Mouse (Mus musculus) heart, embryonic 16.5 days (tissue): Measurements from ENCODE around the gene Efnb2. TPM values are rescaled to one million over a fixed set of nuclear protein-coding genes. Genes with fewer than 3 reads are reported as not detected.

Experiments
- ATAC-seq: fragments of 200-750 bp; cut with Nextera tagmentation; replicated peaks from 2 replicates; pipeline ENCODE4 v1.8.0; 2017; ENCODE audit warnings: moderate number of reproducible peaks; ENCODE audit not compliant: insufficient read depth, low FRiP score; ENCODE audit errors: extremely low read depth
- H3K27ac ChIP-seq: fragments of 300-500 bp; sonication (generic); 2 replicates; pipeline ENCODE4 v1.5.1; 2014; ENCODE audit warnings: mild to moderate bottlenecking, low read length, control low read depth, moderate library complexity
- H3K27me3 ChIP-seq: fragments of 300-500 bp; sonication (generic); 2 replicates; pipeline ENCODE4 v1.6.1; 2014; ENCODE audit warnings: low read length, mixed read lengths; ENCODE audit not compliant: control insufficient read depth, insufficient read depth
- H3K36me3 ChIP-seq: fragments of 300-500 bp; sonication (generic); 2 replicates; pipeline ENCODE4 v1.6.1; 2014; ENCODE audit not compliant: control insufficient read depth, insufficient read depth
- H3K4me1 ChIP-seq: fragments of 300-500 bp; sonication (generic); 2 replicates; pipeline ENCODE4 v1.6.1; 2014; ENCODE audit warnings: low read length, mixed read lengths; ENCODE audit not compliant: control insufficient read depth, insufficient read depth
- H3K4me2 ChIP-seq: fragments of 300-500 bp; sonication (generic); 2 replicates; pipeline ENCODE4 v1.6.1; 2014; ENCODE audit warnings: low read depth, mild to moderate bottlenecking, control low read depth, low read length
- H3K4me3 ChIP-seq: fragments of 300-500 bp; sonication (generic); 2 replicates; pipeline ENCODE4 v1.5.1; 2014; ENCODE audit warnings: mild to moderate bottlenecking, control low read depth, low read length
- H3K9ac ChIP-seq: fragments of 300-500 bp; sonication (generic); 2 replicates; pipeline ENCODE4 v1.6.1; 2014; ENCODE audit warnings: low read length, control low read depth
- H3K9me3 ChIP-seq: fragments of 300-500 bp; sonication (generic); replicated peaks from 2 replicates; pipeline ENCODE4 v1.6.1; 2016; ENCODE audit warnings: low read length; ENCODE audit not compliant: control insufficient read depth
- WGBS: fragments of 180-500 bp; shearing (Covaris S2); extraction: QIAGEN DNeasy Blood & Tissue Kit; methylation state at CpG from one replicate; pipeline ENCODE4 v1.1.7; 2014; 5-methylcytosine and 5-hydroxymethylcytosine counted together
- polyA plus RNA-seq: library from polyadenylated mRNA; unstranded; fragments of >200 nt; fragmentation: Nextera tagmentation; extraction: Ambion mirVana; gene quantifications from 2 replicates; pipeline ENCODE4 v1.2.1, GENCODE M21; 2015

Efnb2 gene
- polyA plus RNA-seq, 1 experiment from 2014 or later = 8.4 TPM

DNA sequence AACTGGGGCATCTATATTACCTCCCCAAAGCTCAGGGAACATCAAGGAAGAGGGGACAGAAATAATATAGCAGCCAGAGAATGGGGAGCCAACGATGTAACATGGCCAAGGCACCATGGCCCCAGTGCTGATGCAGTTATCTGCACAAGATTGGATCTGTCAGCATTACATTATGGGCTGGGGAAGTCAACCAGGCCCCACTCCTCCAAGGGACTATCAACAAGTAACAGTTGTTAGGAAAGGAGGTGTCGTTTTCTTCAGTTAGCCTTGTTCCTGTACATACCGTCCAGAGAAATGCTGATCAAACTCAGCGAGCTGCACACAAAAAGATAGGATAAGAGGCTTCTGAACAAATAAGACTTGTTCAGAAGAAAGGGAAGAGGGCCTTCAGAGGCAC is 77.1 kb downstream of the Efnb2 start:
- H3K4me3 ChIP-seq = no peak overlapping the region
- H3K27ac ChIP-seq = no peak overlapping the region
- no peak overlapping the region for H3K4me2 ChIP-seq
- H3K9me3 ChIP-seq = no peaks in the 10 kb centered on the region
- H3K4me1 ChIP-seq = no peaks in the 10 kb centered on the region
- H3K36me3 ChIP-seq = no peaks in the 10 kb centered on the region
- WGBS = 34% methylated on average over 4 of the region's 4 CpGs
- H3K9ac ChIP-seq = no peak overlapping the region
- no peak for ATAC-seq
- no peaks in the 10 kb centered on the region for H3K27me3 ChIP-seq

DNA sequence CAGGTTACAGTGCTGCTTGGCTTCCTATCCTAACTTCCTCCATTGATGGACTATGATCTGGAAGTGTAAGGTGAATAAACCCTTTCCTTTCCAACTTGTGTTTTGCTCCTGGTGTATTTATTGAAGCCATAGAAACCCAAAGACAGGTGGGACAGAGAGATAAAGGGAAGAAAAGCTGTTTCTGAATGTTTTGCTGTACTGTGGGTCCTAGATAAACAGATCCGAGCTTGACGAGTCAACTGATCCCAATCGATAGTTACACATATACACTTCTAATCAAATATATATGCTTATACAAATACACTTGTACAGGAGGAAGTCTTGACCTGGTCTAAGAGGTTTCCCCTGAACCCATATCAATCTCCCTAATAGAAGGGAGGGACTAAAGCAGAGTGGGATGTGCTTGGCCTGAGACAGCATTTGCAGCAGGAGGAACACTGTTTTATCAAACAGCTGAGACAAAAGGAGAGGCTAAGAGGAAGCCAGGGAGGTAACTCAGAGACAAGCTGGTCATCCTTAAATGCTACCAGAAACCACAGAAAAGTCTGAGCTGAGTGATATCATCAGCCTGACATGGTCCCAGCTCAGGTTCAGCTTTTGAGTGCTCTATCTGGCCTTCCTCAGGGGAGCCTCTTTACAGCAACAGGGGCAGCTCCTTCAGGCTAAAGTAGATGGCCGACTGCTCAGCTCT is 77.6 kb downstream of the Efnb2 start:
- Histone ChIP-seq H3K36me3 (no peaks in the 10 kb centered on the region), H3K9ac (no peak overlapping the region), H3K27me3 (no peaks in the 10 kb centered on the region), H3K4me1 (no peaks in the 10 kb centered on the region), H3K27ac (no peak overlapping the region), H3K9me3 (no peaks in the 10 kb centered on the region), H3K4me3 (no peak overlapping the region), H3K4me2 (no peak overlapping the region)
- no peak for ATAC-seq
- 73% methylated on average over 4 of the region's 4 CpGs for WGBS

DNA sequence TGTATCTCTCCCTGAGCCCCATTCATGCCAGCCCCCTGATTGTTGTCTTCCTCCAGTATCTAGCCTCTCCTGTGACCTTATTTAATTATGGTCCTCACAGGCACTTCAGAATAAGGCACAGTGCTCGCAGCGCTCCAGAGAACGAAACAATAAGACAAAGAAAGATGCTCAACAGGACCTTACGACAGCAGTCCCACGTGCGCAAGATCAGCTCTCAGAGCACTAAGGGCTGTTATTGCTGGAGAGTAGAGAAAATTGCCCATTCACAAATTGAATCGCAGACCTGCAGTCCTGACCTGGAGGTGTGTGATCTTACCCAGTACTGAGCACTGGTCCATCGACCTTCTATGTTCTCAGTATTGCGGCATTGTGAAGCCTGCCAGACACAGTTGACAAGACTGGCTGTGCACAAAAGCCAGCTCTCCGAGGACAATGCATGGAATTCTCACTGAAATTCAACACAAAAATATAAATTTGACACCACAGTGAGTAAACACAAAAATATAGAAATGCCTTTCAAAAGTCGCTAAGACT is 83.2 kb downstream of the Efnb2 start:
- no peak overlapping the region for H3K27ac ChIP-seq
- H3K9ac ChIP-seq = no peak overlapping the region
- 77% methylated on average over 11 of the region's 11 CpGs for WGBS
- H3K27me3 ChIP-seq = no peaks in the 10 kb centered on the region
- ATAC-seq = no peak
- H3K4me3 ChIP-seq = no peak overlapping the region
- no peaks in the 10 kb centered on the region for H3K36me3 ChIP-seq
- no peak overlapping the region for H3K4me2 ChIP-seq
- H3K4me1 ChIP-seq = peaks cover 3% of the 10 kb centered on the region; the same call in 1 of the 2 replicates
- H3K9me3 ChIP-seq = no peaks in the 10 kb centered on the region

DNA sequence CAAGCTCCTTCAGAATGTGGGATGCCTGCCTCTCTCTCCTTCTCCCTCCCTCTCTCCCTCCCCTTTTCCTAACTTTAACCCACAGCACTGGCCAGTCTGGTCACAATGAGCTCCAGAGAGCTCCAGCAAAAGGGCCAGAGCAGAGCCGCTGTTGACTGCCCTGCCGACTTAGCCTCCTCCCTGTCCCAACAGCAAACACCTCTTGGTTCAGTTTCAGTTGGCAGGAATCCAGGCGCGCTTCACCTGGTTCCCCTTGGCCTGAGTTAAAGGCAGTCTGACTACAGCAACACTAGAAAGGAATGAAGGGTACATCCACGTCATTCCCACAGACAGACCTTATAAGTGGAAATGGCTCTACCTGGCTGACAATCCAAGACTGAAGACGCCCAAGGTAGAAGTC is 84.2 kb downstream of the Efnb2 start:
- ATAC-seq = no peak
- WGBS = 79% methylated on average over 6 of the region's 6 CpGs

DNA sequence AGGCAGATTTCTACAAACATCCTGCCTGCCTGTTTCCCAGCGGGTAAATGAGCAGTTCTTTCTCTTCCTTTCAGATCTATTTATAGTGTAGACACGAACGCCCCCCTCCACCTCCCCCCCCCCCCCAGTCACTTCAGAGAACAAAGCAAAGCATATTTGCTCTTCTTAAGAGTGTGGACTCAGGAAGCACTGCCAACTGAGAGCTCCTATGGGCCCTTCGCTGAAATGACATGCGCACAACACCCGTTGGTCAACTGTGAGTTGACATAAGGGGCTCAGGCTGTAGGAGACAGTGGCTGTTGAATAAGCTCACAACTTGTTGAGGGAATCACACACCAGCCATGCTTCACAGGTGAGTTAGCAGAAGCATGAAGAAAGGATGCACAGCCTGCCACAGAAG is 84.8 kb downstream of the Efnb2 start:
- H3K4me2 ChIP-seq = no peak overlapping the region
- WGBS = 34% methylated on average over 6 of the region's 6 CpGs
- no peak overlapping the region for H3K4me3 ChIP-seq
- H3K27ac ChIP-seq = no peak overlapping the region
- no peaks in the 10 kb centered on the region for H3K36me3 ChIP-seq
- H3K27me3 ChIP-seq = no peaks in the 10 kb centered on the region
- ATAC-seq = no peak
- no peaks in the 10 kb centered on the region for H3K9me3 ChIP-seq
- H3K9ac ChIP-seq = no peak overlapping the region
- H3K4me1 ChIP-seq = peaks cover 3% of the 10 kb centered on the region; the same call in 1 of the 2 replicates

More for the DNA sequence above, 84.2 kb downstream of the Efnb2 start:
- Histone ChIP-seq H3K27me3 (no peaks in the 10 kb centered on the region), H3K4me2 (no peak overlapping the region), H3K4me1 (peaks cover 3% of the 10 kb centered on the region; the same call in 1 of the 2 replicates), H3K9ac (no peak overlapping the region), H3K9me3 (no peaks in the 10 kb centered on the region), H3K36me3 (no peaks in the 10 kb centered on the region), H3K4me3 (no peak overlapping the region), H3K27ac (no peak overlapping the region)

DNA sequence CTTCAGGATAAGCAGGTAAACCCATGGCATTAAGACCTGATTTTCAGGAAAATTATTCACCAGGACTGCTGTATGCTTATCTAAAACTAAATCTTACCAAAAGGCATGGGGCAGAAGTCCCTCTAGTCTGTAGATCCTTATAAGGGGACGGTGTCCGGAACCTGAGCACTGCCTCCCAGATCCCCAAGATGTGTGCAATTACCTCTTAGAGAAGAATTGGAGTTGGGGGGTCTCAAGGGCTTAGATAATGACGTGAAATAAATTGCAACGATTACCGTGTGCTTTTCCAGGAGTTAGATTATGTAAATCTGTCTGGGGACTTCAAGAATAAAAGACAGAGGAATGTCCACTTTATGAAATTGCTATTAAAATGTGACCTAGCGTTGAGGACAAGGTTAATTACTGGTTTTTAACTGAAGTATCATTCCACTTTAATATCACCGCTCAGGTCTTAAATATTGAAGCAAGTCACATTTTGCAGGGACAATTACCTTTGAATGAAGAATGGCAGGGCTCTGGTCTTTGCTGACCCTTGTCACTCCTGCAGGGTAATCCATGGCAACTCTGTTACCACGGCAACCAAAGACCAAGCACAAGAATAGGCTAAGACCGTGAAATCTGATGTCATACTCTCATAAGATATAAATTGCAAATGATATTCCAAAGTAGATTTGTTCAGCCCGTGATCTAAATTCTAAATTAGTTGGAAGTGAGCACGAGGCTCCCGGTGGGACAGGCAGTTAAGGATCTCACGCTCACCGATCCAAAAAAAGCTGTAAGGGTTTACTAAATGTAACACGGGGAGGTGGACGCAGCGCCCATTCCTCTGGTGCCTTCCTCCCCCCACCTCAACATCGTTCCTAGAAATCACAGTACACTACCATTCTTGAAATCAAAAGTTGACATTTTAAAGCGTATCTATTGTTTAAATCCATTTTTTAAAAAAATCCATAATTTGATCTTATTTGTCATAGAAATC is 86.2 kb downstream of the Efnb2 start:
- Histone ChIP-seq H3K9me3 (no peaks in the 10 kb centered on the region; the same call in 1 of the 2 replicates), H3K36me3 (no peaks in the 10 kb centered on the region), H3K27me3 (no peaks in the 10 kb centered on the region), H3K4me3 (no peak overlapping the region), H3K27ac (no peak overlapping the region), H3K4me1 (peaks cover 3% of the 10 kb centered on the region; the same call in 1 of the 2 replicates), H3K4me2 (no peak overlapping the region), H3K9ac (no peak overlapping the region)
- no peak for ATAC-seq
- 86% methylated on average over 19 of the region's 19 CpGs for WGBS

DNA sequence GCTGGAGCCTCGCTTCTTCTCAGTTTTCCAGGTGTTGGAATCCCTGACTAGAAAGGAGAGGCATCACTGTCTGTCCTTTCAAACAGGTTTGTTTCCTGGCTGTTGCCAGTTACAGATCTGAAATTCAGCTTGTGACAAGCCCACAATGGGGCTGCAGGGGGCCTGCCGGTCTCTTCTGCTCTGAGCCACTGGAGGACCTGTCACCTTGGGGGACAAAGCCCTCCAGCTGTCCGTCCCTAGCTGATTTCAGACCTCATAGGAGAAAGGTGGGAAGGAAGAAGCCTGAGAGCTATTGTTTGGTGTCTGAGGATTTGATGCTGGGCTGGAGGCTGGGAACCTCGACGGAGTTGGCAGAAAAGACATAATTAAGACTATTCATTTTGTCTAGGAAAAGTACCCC is 88.8 kb downstream of the Efnb2 start:
- no peaks in the 10 kb centered on the region for H3K27me3 ChIP-seq
- no peak overlapping the region for H3K27ac ChIP-seq
- no peak overlapping the region for H3K4me3 ChIP-seq
- H3K9ac ChIP-seq = no peak overlapping the region
- 46% methylated on average over 5 of the region's 5 CpGs for whole genome bisulfite sequencing
- no peak for ATAC-seq
- peaks cover 3% of the 10 kb centered on the region; the same call in 1 of the 2 replicates for H3K4me1 ChIP-seq
- no peak overlapping the region for H3K4me2 ChIP-seq
- no peaks in the 10 kb centered on the region; the same call in 1 of the 2 replicates for H3K9me3 ChIP-seq
- no peaks in the 10 kb centered on the region for H3K36me3 ChIP-seq

DNA sequence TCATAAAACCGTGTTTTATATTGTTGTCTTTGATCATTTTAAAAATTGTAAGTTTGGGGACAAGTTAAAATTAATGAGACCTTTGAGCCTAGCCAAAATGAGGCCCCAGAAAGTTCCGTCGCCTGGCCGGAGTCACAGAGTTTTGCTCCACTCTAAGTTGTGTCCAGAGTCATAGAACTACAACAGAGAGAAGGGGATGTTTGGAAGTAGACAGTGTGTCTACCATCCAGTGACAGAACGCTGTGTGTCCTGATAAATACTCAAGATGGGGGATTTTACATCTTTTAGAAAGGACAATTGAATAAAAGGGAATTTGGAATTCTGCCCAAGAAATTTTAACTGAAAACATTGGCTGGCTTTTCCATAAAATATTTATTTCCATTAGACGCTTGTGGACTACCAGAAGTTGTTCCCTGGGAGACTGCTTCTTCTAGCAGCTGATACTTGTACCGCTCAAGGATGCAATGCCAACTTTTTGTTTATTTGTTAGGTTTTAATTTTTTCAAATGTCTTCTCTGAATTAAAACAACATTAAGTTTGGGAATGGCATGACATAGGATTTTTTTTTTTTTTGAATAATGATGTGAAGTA is 89.3 kb downstream of the Efnb2 start:
- no peak for ATAC-seq
- Histone ChIP-seq H3K27ac (no peak overlapping the region), H3K4me3 (no peak overlapping the region), H3K9me3 (no peaks in the 10 kb centered on the region; the same call in 1 of the 2 replicates), H3K36me3 (no peaks in the 10 kb centered on the region), H3K4me1 (peaks cover 3% of the 10 kb centered on the region; the same call in 1 of the 2 replicates), H3K9ac (no peak overlapping the region), H3K4me2 (no peak overlapping the region), H3K27me3 (no peaks in the 10 kb centered on the region)
- 83% methylated on average over 7 of the region's 7 CpGs for WGBS
